Mouse (Mus musculus) kidney, adult 2 months (tissue): Measurements from ENCODE around the gene Adnp. TPM values are rescaled to one million over a fixed set of nuclear protein-coding genes. Genes with fewer than 3 reads are reported as not detected.

Experiments
- DNase-seq: peaks from one replicate; pipeline ENCODE4 v3.0.0; 2021
- H3K27ac ChIP-seq: fragments of 200-500 bp; 2 replicates; pipeline ENCODE4 v1.5.1; 2012; ENCODE audit warnings: low read depth, low read length, control low read depth, inconsistent platforms; ENCODE audit not compliant: insufficient read depth
- H3K27me3 ChIP-seq: fragments of 200-500 bp; replicated peaks from 2 replicates; pipeline ENCODE4 v1.6.1; 2012; ENCODE audit warnings: mild to moderate bottlenecking, moderate library complexity, low read length, inconsistent platforms; ENCODE audit not compliant: control insufficient read depth, insufficient read depth
- H3K36me3 ChIP-seq: fragments of 200-500 bp; 2 replicates; pipeline ENCODE4 v1.6.1; 2012; ENCODE audit warnings: mild to moderate bottlenecking, moderate library complexity, low read length, inconsistent platforms; ENCODE audit not compliant: control insufficient read depth, insufficient read depth
- H3K4me1 ChIP-seq: fragments of 200-500 bp; 2 replicates; pipeline ENCODE4 v1.6.1; 2011; ENCODE audit warnings: low read length; ENCODE audit not compliant: control insufficient read depth, insufficient read depth
- H3K4me3 ChIP-seq: fragments of 200-500 bp; 2 replicates; pipeline ENCODE4 v1.5.1; 2011; ENCODE audit warnings: mild to moderate bottlenecking, low read depth, low read length, control low read depth; ENCODE audit not compliant: insufficient read depth
- CTCF ChIP-seq: fragments of 200-500 bp; conservative IDR thresholded peaks from 2 replicates; pipeline ENCODE4 v1.5.1; 2011; ENCODE audit warnings: low read depth, mild to moderate bottlenecking, control low read depth, low read length, moderate library complexity, mixed read lengths; ENCODE audit not compliant: insufficient read depth, insufficient read length
- POLR2A ChIP-seq: fragments of 200-500 bp; IDR thresholded peaks from one replicate; pipeline ENCODE4 v1.6.1; 2011; ENCODE audit warnings: low read depth, low read length, control low read depth
- WGBS: fragments of 180-500 bp; shearing (Covaris S2); methylation state at CpG from one replicate; pipeline ENCODE4 v1.1.7; 2018; 5-methylcytosine and 5-hydroxymethylcytosine counted together
- polyA plus RNA-seq: library from polyadenylated mRNA; depleted of rRNA; stranded (reverse); fragments of >200 nt; gene quantifications from 2 replicates; pipeline ENCODE4 v1.2.3, GENCODE M21; 2012; rRNA removed

Adnp gene
- 14.9 and 15.8 TPM in 2 replicates for polyA plus RNA-seq

DNA sequence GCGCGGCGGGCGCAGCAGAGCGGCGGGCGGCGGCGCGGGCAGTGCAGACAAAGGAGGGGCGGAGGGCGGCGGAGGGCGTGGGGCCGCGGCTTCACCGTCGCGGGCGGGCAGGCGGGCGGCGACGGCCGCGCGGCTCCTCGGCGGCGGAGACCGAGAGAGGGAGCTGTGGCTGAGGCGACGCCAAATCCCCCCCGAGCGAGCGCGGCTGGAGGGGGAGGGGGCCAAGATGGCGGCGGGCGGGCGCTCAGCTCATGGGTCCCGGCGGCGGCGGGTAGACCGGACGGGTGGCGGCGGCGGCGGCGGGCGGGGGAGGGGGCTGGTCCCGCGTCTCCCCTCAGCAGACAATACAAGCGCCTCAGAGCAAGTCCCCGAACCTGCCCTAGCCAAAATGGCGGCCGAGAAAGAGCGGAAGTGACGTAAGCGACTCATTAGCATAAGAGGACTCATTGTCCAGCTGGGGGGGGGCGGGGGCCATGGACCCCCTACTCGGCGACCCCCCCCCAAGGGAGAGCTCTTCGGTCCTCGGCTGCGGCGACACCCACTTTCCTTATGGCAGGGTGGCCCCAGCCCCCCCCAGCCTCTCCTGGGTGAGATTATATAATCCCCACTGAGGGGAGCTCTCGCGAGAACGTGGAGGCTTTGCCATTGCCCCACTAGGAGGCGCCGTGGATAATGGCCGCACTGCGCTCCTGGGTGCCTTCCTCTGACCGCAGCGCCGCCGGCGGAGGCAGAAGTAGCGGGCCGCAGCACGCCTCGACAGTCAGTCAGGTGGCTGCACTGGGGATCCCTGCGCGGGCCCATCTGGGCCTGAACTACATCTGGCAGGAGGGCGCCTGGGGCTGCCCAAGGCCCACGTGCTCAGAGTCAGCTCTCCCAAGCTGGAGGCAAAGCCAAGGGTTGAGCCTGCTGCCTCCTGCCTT, at the start of gene Adnp:
TSS of gene Adnp (minus strand) at position 388 of the 920 bp plus-strand sequence.
- Histone ChIP-seq H3K4me1 (peaks cover 12% of the 10 kb centered on the region), H3K27ac (peak within 1 kb of the TSS; percentile 96), H3K4me3 (peak within 1 kb of the TSS; percentile 97), H3K36me3 (peaks cover 5% of the 10 kb centered on the region; the same call in 1 of the 2 replicates), H3K27me3 (no peaks in the 10 kb centered on the region)
- peak; percentile 74 for TF ChIP-seq CTCF
- TF ChIP-seq POLR2A = peak; percentile 49
- 2% methylated on average over 65 of the region's 89 CpGs for WGBS
- peak; percentile 96 for DNase-seq

DNA sequence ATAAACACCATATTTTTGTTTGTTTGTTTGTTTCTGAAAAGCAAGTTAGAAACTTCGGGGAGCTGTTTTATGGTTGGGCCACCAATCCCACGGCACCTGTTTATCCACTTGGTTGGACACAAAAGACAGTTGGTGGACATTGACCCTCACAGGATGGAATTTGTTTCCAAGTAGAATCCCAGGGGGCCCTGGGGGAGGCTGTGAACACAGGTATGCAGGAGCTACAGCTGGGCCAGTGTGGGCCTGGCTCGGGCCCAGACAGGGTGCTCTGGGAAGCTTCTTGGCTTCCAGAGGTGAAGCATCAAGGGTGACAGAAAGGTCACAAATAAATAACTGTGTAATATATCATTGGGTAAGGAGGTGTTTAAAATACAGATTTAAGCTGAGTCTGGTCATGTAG, 49.6 kb upstream of the Adnp start:
- no peaks in the 10 kb centered on the region for H3K27me3 ChIP-seq
- peak; percentile 84 for DNase-seq
- H3K4me1 ChIP-seq = no peaks in the 10 kb centered on the region
- no peaks in the 10 kb centered on the region for H3K36me3 ChIP-seq
- 46% methylated on average over 3 of the region's 3 CpGs for WGBS
- no peak overlapping the region for H3K27ac ChIP-seq
- H3K4me3 ChIP-seq = no peak overlapping the region
- TF ChIP-seq POLR2A (no peak), CTCF (no peak)

DNA sequence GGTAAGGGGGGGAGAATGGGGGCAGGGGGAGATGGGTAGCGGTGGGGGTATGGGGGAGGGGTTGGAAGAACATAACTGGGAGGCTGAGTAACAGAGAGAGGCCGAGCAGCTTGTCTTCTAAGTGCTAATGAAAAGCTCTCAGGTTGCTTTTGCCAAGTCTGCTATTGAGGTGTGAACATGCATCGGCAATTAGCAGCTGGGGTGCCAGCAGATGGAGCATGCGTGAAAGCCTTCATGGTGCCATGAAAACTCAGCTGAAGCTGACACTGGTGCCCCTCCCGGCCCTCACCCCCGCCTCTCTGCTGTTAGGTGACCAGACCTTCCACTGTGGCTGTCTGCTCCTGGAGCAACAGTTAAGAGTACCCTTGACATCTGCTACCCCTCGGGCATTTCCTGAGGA, 46.9 kb upstream of the Adnp start:
- no peak for DNase-seq
- Histone ChIP-seq H3K27ac (no peak overlapping the region), H3K36me3 (no peaks in the 10 kb centered on the region), H3K4me3 (no peak overlapping the region), H3K27me3 (no peaks in the 10 kb centered on the region), H3K4me1 (no peaks in the 10 kb centered on the region)
- TF ChIP-seq POLR2A (no peak), CTCF (no peak)
- whole genome bisulfite sequencing = 46% methylated on average over 7 of the region's 7 CpGs

DNA sequence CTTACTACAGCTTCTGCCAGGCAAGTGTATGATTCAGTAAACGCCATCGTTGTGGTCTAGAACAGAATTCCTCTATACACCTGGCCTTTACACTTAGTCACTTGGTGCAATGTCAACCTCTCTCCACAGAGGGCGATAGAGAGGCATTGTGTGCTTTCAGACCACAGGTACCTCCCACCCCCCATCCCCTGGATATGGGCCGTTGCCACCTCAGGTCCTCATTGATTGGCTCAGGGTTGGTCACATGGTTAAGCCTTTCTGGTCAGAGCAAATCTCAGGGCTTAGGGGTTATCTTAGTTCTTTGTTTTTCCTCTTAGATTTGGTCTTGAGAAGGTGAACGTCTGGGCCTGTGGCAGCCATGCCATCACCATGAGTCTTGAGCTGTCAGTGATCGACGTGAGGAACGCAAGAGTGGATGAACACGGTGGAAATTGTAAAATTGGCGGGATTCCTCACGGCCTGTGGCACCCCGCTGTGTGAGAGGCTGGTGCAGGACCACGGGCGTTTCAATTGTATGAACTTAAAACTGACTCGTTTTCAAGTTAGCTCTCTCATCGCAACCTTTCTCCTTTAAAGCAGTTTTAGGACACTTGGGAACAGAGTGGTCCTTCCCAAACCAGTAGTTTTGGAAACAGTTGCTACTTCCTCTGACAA, 45.9 kb upstream of the Adnp start:
- TF ChIP-seq CTCF (peak; percentile 58), POLR2A (no peak)
- Histone ChIP-seq H3K27me3 (no peaks in the 10 kb centered on the region), H3K4me3 (no peak overlapping the region), H3K4me1 (no peaks in the 10 kb centered on the region), H3K27ac (no peak overlapping the region), H3K36me3 (no peaks in the 10 kb centered on the region)
- 31% methylated on average over 16 of the region's 16 CpGs for whole genome bisulfite sequencing
- DNase-seq = peak; percentile 27

DNA sequence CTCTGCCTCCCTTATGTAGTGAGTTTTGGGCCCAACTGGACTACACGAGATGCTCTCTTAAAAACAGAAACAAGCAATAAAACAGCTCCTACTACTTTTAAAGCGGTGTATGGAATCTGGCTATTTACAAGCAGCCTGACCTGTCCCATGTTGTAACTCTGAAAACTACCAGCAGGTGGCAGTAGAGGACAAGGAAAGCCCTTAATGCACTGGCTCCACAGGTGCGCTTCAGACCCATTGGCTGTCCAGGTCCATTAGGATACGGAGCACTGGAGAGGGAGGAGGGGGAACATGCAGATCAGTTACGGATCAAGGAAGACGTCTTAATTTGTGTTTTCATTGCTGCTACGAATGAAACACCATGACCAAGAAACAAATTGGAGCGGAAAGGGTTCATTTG, 43.4 kb upstream of the Adnp start:
- no peaks in the 10 kb centered on the region for H3K27me3 ChIP-seq
- no peaks in the 10 kb centered on the region for H3K4me1 ChIP-seq
- TF ChIP-seq CTCF (peak; percentile 94), POLR2A (no peak)
- no peak overlapping the region for H3K4me3 ChIP-seq
- H3K27ac ChIP-seq = no peak overlapping the region
- H3K36me3 ChIP-seq = no peaks in the 10 kb centered on the region
- WGBS = 14% methylated on average over 8 of the region's 8 CpGs
- DNase-seq = peak; percentile 88

DNA sequence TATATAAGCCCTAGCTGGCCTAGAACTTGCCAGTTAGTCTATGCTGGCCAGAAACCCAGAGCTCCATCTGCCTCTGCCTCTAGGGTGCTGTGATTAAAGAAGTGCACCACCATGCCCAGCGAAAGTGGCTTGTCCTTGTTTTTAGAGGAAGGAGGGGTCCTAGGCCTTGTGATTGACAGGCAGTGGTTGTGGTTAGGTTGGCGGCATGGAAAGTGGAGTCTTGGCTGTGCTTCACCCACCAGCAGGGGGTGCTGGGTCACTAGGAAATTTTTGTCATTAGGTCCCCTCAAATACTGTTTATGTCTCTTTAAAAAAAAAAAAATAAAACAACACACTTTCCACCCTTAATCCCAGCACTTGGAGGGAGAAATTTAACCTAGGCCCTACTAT, 41.9 kb upstream of the Adnp start:
- 43% methylated on average over 2 of the region's 2 CpGs for WGBS
- no peak for DNase-seq
- no peak overlapping the region for H3K27ac ChIP-seq
- no peaks in the 10 kb centered on the region for H3K4me1 ChIP-seq
- H3K4me3 ChIP-seq = no peak overlapping the region
- TF ChIP-seq POLR2A = no peak
- TF ChIP-seq CTCF = peak; percentile 33; the same call in 1 of the 2 replicates
- no peaks in the 10 kb centered on the region for H3K27me3 ChIP-seq
- no peaks in the 10 kb centered on the region for H3K36me3 ChIP-seq
